Mouse (Mus musculus): ENCODE measurements around the gene V1ra8. TPM values are rescaled to one million over a fixed set of nuclear protein-coding genes. Genes with fewer than 3 reads are reported as not detected.
"Not testable (repeated sequence)": the region's sequence is repeated elsewhere in the genome, so short reads cannot be mapped to it uniquely, and the experiment has no call there.

The V1ra8 gene
- polyA plus RNA-seq (2014; fragmentation: Nextera tagmentation; extraction: Ambion mirVana) = not detected in 2 replicates

DNA sequence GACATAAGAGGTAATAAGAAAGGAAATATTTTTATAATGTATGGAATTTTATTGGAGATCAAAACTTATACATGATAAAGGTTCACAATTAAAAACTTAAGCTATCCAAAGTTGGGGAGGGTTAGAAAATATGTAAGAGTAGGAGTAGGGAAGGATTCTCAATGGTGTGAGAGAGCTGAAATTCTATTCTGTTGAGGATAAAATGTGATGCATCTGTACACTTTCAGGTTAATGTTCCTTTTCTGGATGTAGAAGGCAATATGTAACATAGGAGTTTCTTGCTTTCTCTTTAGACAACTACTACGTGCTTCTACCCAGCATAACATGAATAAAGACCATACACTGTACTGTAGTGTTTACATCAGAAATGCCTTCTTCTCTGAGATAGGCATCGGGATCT lies at the start of gene V1ra8:
Gene V1ra8, plus strand, starts transcription at position 301 of the 400 bp plus-strand sequence.
- DNase-seq (ENCODE audit: low spot score); H3K9ac ChIP-seq (ENCODE audit: low read depth, low read length); H3K27ac ChIP-seq (ENCODE audit: low read depth, low read length); H3K27me3 ChIP-seq (replicated peaks; ENCODE audit: control insufficient read depth, insufficient read depth, low read length); H3K4me2 ChIP-seq; H3K36me3 ChIP-seq (ENCODE audit: control insufficient read depth, insufficient read depth, low read length); ATAC-seq (replicated peaks; ENCODE audit: low FRiP score); H3K4me3 ChIP-seq (ENCODE audit: low read depth, low read length); H3K9me3 ChIP-seq (ENCODE audit: control insufficient read depth, low read length); H3K4me1 ChIP-seq (replicated peaks; ENCODE audit: control insufficient read depth, insufficient read depth, low read length): not testable (repeated sequence)
- WGBS = 44% methylated on average over 1 of the region's 2 CpGs

DNA sequence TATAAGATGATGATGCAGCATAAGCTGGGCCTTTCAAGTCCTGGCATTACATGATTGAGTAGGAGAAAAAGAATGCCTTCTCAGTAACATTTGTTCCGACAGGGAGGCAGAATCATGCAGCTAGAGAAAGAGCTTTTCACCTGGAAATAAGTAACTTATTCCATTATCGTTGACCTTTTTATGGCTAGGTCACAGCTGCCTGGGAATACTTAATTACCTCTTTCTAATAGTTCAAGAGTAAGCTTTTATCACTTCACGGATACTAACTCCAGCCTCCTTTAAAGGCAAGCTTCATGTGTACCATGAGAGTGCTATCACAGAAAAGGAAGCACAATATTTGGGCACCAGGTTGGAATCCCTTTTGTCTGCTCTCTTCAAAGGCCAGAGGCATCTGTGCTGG lies 42.5 kb upstream of the V1ra8 start:
- Histone ChIP-seq H3K27me3 (replicated peaks; ENCODE audit: control insufficient read depth, insufficient read depth, low read length) (no peaks in the 10 kb centered on the region), H3K9me3 (ENCODE audit: control insufficient read depth, low read length) (no peaks in the 10 kb centered on the region), H3K27ac (ENCODE audit: low read depth, low read length) (no peak overlapping the region), H3K4me1 (replicated peaks; ENCODE audit: control insufficient read depth, insufficient read depth, low read length) (no peaks in the 10 kb centered on the region), H3K9ac (ENCODE audit: low read depth, low read length) (no peak overlapping the region), H3K36me3 (ENCODE audit: control insufficient read depth, insufficient read depth, low read length) (no peaks in the 10 kb centered on the region), H3K4me3 (ENCODE audit: low read depth, low read length) (no peak overlapping the region), H3K4me2 (no peak overlapping the region)
- DNase-seq (ENCODE audit: low spot score) = no peak
- no peak for ATAC-seq (replicated peaks; ENCODE audit: low FRiP score)
- WGBS = 71% methylated on average over 3 of the region's 3 CpGs

DNA sequence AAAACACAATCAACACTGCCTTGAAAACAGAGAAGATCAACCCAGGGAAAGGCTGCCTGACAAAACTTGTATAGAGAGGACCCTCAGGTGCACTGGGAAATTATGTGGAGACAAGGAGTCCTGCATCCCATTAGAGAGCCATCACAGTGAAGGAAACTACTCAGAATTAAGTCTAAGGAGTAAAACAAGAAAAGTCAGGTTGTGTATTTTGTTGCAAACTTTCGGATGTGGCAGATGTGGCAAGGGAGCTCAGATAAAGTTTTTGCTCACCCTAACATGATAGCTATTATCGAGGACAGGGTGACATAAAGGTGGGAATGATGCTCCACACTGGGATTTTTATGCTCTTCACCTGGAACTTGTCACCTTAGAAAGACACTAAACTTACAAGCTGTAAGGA lies 28.1 kb upstream of the V1ra8 start, which contains the start of gene Vmn1r52:
Gene Vmn1r52, plus strand, starts transcription at position 301 of the 400 bp plus-strand sequence.
- Histone ChIP-seq H3K36me3 (ENCODE audit: control insufficient read depth, insufficient read depth, low read length) (no peaks in the 10 kb centered on the region), H3K27me3 (replicated peaks; ENCODE audit: control insufficient read depth, insufficient read depth, low read length) (no peaks in the 10 kb centered on the region), H3K9me3 (ENCODE audit: control insufficient read depth, low read length) (no peaks in the 10 kb centered on the region), H3K4me3 (ENCODE audit: low read depth, low read length) (no peak within 1 kb of the TSS), H3K27ac (ENCODE audit: low read depth, low read length) (no peak within 1 kb of the TSS), H3K4me2 (no peak within 1 kb of the TSS), H3K9ac (ENCODE audit: low read depth, low read length) (no peak within 1 kb of the TSS), H3K4me1 (replicated peaks; ENCODE audit: control insufficient read depth, insufficient read depth, low read length) (no peaks in the 10 kb centered on the region)
- no peak for ATAC-seq (replicated peaks; ENCODE audit: low FRiP score)
- 56% methylated on average over 2 of the region's 2 CpGs for WGBS
- DNase-seq (ENCODE audit: low spot score) = no peak

DNA sequence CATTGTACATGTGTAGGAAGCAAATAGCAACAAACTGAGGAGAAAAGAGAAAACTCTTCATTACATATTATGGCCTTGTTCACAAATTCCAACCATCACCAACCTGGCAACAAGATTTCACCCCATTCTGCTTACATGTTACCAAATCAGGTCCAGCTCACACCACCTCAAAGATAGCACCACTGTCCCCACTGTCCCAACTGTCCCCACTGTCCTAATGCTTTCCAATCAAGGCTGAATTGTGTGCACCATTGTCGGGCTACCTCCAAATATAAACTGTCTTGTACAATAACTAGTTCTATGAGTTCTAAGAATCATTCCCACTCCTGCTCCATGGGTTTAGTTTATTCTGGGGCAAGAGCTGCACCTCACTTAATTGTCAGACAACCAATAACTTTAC lies 21.7 kb downstream of the V1ra8 start, which contains the start of gene Vmn1r53:
Gene Vmn1r53, minus strand, starts transcription at position 101 of the 400 bp plus-strand sequence.
- H3K27ac ChIP-seq (ENCODE audit: low read depth, low read length) = no peak within 1 kb of the TSS
- H3K4me3 ChIP-seq (ENCODE audit: low read depth, low read length) = no peak within 1 kb of the TSS
- ATAC-seq (replicated peaks; ENCODE audit: low FRiP score) = no peak
- H3K4me2 ChIP-seq = no peak within 1 kb of the TSS
- 71% methylated on average over 1 of the region's 1 CpGs for WGBS
- H3K9ac ChIP-seq (ENCODE audit: low read depth, low read length) = no peak within 1 kb of the TSS
- H3K9me3 ChIP-seq (ENCODE audit: control insufficient read depth, low read length) = no peaks in the 10 kb centered on the region
- DNase-seq (ENCODE audit: low spot score) = no peak
- H3K4me1 ChIP-seq (replicated peaks; ENCODE audit: control insufficient read depth, insufficient read depth, low read length) = no peaks in the 10 kb centered on the region
- H3K27me3 ChIP-seq (replicated peaks; ENCODE audit: control insufficient read depth, insufficient read depth, low read length) = no peaks in the 10 kb centered on the region
- H3K36me3 ChIP-seq (ENCODE audit: control insufficient read depth, insufficient read depth, low read length) = no peaks in the 10 kb centered on the region

DNA sequence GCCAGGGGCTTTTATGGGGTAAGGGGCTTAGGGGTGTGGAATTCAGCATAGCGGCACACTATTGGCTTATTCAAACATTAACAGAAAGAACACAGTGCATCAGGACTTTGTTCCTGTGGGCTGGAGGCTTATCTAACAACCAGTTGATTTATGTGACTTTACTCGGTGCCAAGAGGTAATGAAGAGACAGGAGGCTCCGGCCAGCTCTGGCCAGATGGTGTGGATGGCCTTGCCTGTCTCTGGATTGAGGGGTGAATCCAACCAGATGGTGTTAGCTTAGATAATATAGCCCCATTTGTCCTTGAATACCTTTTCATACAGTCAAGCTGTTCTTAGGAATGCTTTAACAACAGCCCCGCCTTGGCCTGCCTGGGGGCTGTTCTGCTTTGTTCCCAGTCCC lies 29.5 kb downstream of the V1ra8 start:
- 82% methylated on average over 4 of the region's 4 CpGs for WGBS
- H3K9me3 ChIP-seq (ENCODE audit: control insufficient read depth, low read length); H3K9ac ChIP-seq (ENCODE audit: low read depth, low read length); H3K36me3 ChIP-seq (ENCODE audit: control insufficient read depth, insufficient read depth, low read length); H3K27me3 ChIP-seq (replicated peaks; ENCODE audit: control insufficient read depth, insufficient read depth, low read length); H3K4me3 ChIP-seq (ENCODE audit: low read depth, low read length); ATAC-seq (replicated peaks; ENCODE audit: low FRiP score); H3K27ac ChIP-seq (ENCODE audit: low read depth, low read length); H3K4me2 ChIP-seq; DNase-seq (ENCODE audit: low spot score); H3K4me1 ChIP-seq (replicated peaks; ENCODE audit: control insufficient read depth, insufficient read depth, low read length): not testable (repeated sequence)

DNA sequence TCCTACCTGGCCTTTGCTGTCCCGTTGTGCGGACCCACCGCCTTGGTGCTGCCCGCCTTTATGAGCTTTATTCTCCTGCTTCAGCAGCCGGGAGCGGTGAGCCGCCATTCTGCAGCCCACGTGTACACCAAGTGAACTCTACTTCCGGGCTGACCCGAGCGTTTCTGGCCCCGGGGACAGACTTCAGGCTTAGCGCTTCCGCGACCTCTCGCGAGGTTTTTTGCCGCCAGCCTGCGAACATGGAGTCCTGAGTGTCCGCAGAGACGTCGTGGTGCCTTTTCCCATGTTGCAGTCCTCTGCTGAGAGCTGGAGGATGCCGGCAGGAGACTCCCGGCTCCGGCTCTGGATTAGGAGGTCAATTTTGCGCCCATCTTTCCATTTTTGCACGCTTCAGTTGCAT lies 30.1 kb downstream of the V1ra8 start:
- DNase-seq (ENCODE audit: low spot score) (no peak), ATAC-seq (replicated peaks; ENCODE audit: low FRiP score) (no peak)
- H3K4me2 ChIP-seq = no peak overlapping the region
- H3K9me3 ChIP-seq (ENCODE audit: control insufficient read depth, low read length) = peaks cover 2% of the 10 kb centered on the region; the same call in 1 of the 2 replicates
- H3K4me3 ChIP-seq (ENCODE audit: low read depth, low read length) = no peak overlapping the region
- H3K4me1 ChIP-seq (replicated peaks; ENCODE audit: control insufficient read depth, insufficient read depth, low read length) = no peaks in the 10 kb centered on the region
- WGBS = 53% methylated on average over 27 of the region's 27 CpGs
- H3K36me3 ChIP-seq (ENCODE audit: control insufficient read depth, insufficient read depth, low read length) = no peaks in the 10 kb centered on the region
- no peak overlapping the region for H3K27ac ChIP-seq (ENCODE audit: low read depth, low read length)
- H3K9ac ChIP-seq (ENCODE audit: low read depth, low read length) = no peak overlapping the region
- H3K27me3 ChIP-seq (replicated peaks; ENCODE audit: control insufficient read depth, insufficient read depth, low read length) = no peaks in the 10 kb centered on the region

DNA sequence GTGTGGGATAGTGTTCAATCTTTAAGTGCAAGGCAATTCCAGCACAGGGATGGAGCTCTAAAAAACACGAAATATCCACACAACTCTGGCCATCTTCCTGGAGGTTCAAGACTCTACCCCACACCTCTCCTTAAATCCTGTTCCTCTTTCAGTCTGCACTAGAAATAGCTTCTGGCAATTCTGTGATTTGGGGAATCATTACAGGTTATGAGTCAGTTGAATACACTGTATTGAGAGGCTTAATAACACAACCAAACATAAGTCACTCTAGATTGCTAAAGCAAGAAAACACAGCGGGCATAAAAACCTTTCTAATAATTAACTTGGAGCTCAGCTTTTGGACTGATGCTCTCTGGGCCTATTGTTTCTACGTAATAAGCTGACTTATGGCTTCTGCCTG lies 41.4 kb downstream of the V1ra8 start:
- H3K9ac ChIP-seq (ENCODE audit: low read depth, low read length) = no peak overlapping the region
- H3K4me3 ChIP-seq (ENCODE audit: low read depth, low read length) = no peak overlapping the region
- 69% methylated on average over 3 of the region's 3 CpGs for WGBS
- H3K9me3 ChIP-seq (ENCODE audit: control insufficient read depth, low read length) = no peaks in the 10 kb centered on the region
- no peaks in the 10 kb centered on the region for H3K4me1 ChIP-seq (replicated peaks; ENCODE audit: control insufficient read depth, insufficient read depth, low read length)
- ATAC-seq (replicated peaks; ENCODE audit: low FRiP score) (no peak), DNase-seq (ENCODE audit: low spot score) (no peak)
- H3K27ac ChIP-seq (ENCODE audit: low read depth, low read length) = no peak overlapping the region
- no peaks in the 10 kb centered on the region for H3K36me3 ChIP-seq (ENCODE audit: control insufficient read depth, insufficient read depth, low read length)
- H3K4me2 ChIP-seq = no peak overlapping the region
- no peaks in the 10 kb centered on the region for H3K27me3 ChIP-seq (replicated peaks; ENCODE audit: control insufficient read depth, insufficient read depth, low read length)

DNA sequence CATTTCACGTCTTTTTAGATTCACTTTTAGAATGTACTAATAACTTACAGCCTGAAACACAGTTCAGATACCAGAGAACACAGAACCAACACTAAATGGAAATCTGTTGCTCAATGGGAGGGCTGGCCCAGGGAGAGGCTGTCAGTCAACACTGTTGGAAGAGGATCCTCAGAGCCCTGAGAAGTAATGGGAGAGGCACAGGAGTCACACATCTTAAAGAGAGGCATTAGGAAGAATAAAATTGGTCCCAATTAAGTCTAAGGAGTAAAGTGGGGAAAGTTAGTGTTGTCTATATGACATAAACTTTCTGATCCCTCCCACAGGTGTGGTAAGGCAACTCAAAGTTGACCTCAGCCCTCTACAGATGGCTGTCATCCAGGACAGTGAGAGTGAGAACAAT lies 43.4 kb downstream of the V1ra8 start, which contains the start of gene Vmn1r54:
Gene Vmn1r54, plus strand, starts transcription at position 301 of the 400 bp plus-strand sequence.
- H3K27me3 ChIP-seq (replicated peaks; ENCODE audit: control insufficient read depth, insufficient read depth, low read length) = no peaks in the 10 kb centered on the region
- H3K27ac ChIP-seq (ENCODE audit: low read depth, low read length) = no peak within 1 kb of the TSS
- no peak for DNase-seq (ENCODE audit: low spot score)
- H3K9me3 ChIP-seq (ENCODE audit: control insufficient read depth, low read length) = no peaks in the 10 kb centered on the region
- no peaks in the 10 kb centered on the region for H3K4me1 ChIP-seq (replicated peaks; ENCODE audit: control insufficient read depth, insufficient read depth, low read length)
- no peak for ATAC-seq (replicated peaks; ENCODE audit: low FRiP score)
- H3K36me3 ChIP-seq (ENCODE audit: control insufficient read depth, insufficient read depth, low read length) = no peaks in the 10 kb centered on the region
- no peak within 1 kb of the TSS for H3K4me3 ChIP-seq (ENCODE audit: low read depth, low read length)
- H3K4me2 ChIP-seq = no peak within 1 kb of the TSS
- WGBS = 59% methylated on average over 1 of the region's 1 CpGs
- no peak within 1 kb of the TSS for H3K9ac ChIP-seq (ENCODE audit: low read depth, low read length)
